Mouse (Mus musculus): ENCODE data around the gene Anapc15-ps. TPM values are rescaled to one million over a fixed set of nuclear protein-coding genes. Genes with fewer than 3 reads are reported as not detected.
"Not testable (repeated sequence)": the region's sequence is repeated elsewhere in the genome, so short reads cannot be mapped to it uniquely, and the experiment has no call there.

Anapc15-ps gene
- total and polyA plus RNA-seq, 2 experiments from 2014 or later = not detected

DNA sequence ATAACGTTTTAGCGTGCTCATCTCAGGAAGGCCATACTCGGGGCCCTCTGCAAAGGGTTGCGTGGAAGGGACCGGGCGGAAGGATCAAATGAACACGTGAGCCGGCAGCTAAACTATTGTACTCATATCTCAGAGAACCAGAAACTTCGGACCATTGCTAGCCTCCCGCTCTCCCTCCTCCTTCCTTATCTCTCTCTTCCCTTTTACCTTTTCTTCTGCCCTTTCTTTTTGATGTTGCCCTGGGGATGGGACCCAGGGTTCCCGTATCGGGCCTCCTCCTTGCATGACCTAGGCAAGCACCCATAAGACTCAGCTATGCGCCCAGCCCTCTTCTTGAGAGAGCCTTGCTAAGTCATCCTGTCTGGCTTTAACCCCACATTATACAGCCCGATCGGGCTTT is 38.5 kb downstream of the Anapc15-ps start:
- TF ChIP-seq CTCF (IDR thresholded peaks at IDR 0.05; ENCODE audit: low read depth) = no peak
- TF ChIP-seq EP300 (IDR thresholded peaks at IDR 0.05; ENCODE audit: low read depth) = no peak
- DNase-seq (ENCODE audit: low spot score) = no peak

GRCm38 (mm10) chr10:95634261-95634660 is 39.0 kb downstream of the Anapc15-ps start:
- Histone ChIP-seq H3K4me3 (ENCODE audit: low read depth, low read length) (no peak overlapping the region), H3K9me3 (replicated peaks; ENCODE audit: control insufficient read depth, low read length) (no peaks in the 10 kb centered on the region), H3K27me3 (ENCODE audit: control insufficient read depth, insufficient read depth, low read length) (no peaks in the 10 kb centered on the region), H3K27ac (ENCODE audit: low read depth) (no peak overlapping the region), H3K4me2 (ENCODE audit: low read depth, low read length) (no peak overlapping the region), H3K36me3 (replicated peaks; ENCODE audit: control insufficient read depth, insufficient read depth, low read length) (no peaks in the 10 kb centered on the region), H3K9ac (replicated peaks; ENCODE audit: low read depth, low read length) (no peak overlapping the region), H3K4me1 (ENCODE audit: control insufficient read depth, insufficient read depth) (peaks cover 6% of the 10 kb centered on the region; the same call in 1 of the 2 replicates)
- DNase-seq (ENCODE audit: low spot score) (no peak), ATAC-seq (ENCODE audit: insufficient read depth, low read depth) (no peak)
- 70% methylated on average over 9 of the region's 9 CpGs for WGBS
- TF ChIP-seq EP300 (IDR thresholded peaks at IDR 0.05; ENCODE audit: low read depth) (no peak), CTCF (IDR thresholded peaks at IDR 0.05; ENCODE audit: low read depth) (no peak)

More for the DNA sequence above, 38.5 kb downstream of the Anapc15-ps start:
- Histone ChIP-seq H3K27ac (ENCODE audit: low read depth) (no peak overlapping the region), H3K9me3 (replicated peaks; ENCODE audit: control insufficient read depth, low read length) (no peaks in the 10 kb centered on the region), H3K27me3 (ENCODE audit: control insufficient read depth, insufficient read depth, low read length) (no peaks in the 10 kb centered on the region), H3K4me3 (ENCODE audit: low read depth, low read length) (no peak overlapping the region), H3K9ac (replicated peaks; ENCODE audit: low read depth, low read length) (no peak overlapping the region), H3K4me1 (ENCODE audit: control insufficient read depth, insufficient read depth) (peaks cover 6% of the 10 kb centered on the region; the same call in 1 of the 2 replicates), H3K36me3 (replicated peaks; ENCODE audit: control insufficient read depth, insufficient read depth, low read length) (no peaks in the 10 kb centered on the region), H3K4me2 (ENCODE audit: low read depth, low read length) (no peak overlapping the region)
- 77% methylated on average over 15 of the region's 15 CpGs for WGBS
- no peak for ATAC-seq (ENCODE audit: insufficient read depth, low read depth)

GRCm38 (mm10) chr10:95631568-95631967 is 41.7 kb downstream of the Anapc15-ps start:
- ATAC-seq (ENCODE audit: insufficient read depth, low read depth) (no peak), DNase-seq (ENCODE audit: low spot score) (no peak)
- H3K36me3 ChIP-seq (replicated peaks; ENCODE audit: control insufficient read depth, insufficient read depth, low read length) = no peaks in the 10 kb centered on the region
- H3K4me2 ChIP-seq (ENCODE audit: low read depth, low read length) = no peak overlapping the region
- no peak overlapping the region for H3K9ac ChIP-seq (replicated peaks; ENCODE audit: low read depth, low read length)
- H3K4me1 ChIP-seq (ENCODE audit: control insufficient read depth, insufficient read depth) = peaks cover 6% of the 10 kb centered on the region; the same call in 1 of the 2 replicates
- 63% methylated on average over 2 of the region's 2 CpGs for WGBS
- no peak for TF ChIP-seq CTCF (IDR thresholded peaks at IDR 0.05; ENCODE audit: low read depth)
- TF ChIP-seq EP300 (IDR thresholded peaks at IDR 0.05; ENCODE audit: low read depth) = no peak
- H3K27ac ChIP-seq (ENCODE audit: low read depth) = no peak overlapping the region
- no peaks in the 10 kb centered on the region for H3K27me3 ChIP-seq (ENCODE audit: control insufficient read depth, insufficient read depth, low read length)
- H3K4me3 ChIP-seq (ENCODE audit: low read depth, low read length) = no peak overlapping the region
- no peaks in the 10 kb centered on the region for H3K9me3 ChIP-seq (replicated peaks; ENCODE audit: control insufficient read depth, low read length)

DNA sequence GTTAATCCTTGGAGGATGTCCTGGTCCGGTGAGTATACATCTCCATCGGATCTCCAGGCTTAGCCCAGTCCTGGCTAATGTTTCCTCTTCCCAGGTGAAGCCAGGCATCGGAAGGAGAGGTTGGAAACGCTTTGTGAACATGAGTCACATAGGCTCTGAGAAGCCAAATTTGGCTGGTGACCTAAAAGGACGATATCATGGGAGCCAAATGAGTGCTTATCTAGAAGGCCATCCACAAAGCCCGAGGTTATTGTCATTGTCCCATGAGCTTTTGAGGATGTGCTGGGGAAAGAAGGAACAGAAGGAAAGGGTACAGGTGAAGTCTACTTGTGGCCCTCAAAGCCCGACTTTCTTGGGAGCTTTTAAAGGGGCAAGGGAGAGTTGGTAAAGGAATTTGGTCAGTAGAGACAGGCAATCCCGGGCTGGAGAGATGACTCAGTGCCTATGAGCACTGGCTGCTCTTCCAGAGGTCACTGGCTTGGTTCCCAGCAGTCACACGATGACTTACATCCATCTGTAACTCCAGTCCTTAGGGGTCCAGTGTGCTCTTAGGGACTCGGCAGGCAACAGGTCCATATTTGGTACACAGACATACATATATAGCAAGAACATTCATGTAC is 42.4 kb downstream of the Anapc15-ps start:
- no peak for TF ChIP-seq CTCF (IDR thresholded peaks at IDR 0.05; ENCODE audit: low read depth)
- TF ChIP-seq EP300 (IDR thresholded peaks at IDR 0.05; ENCODE audit: low read depth) = no peak
- DNase-seq (ENCODE audit: low spot score) (no peak), ATAC-seq (ENCODE audit: insufficient read depth, low read depth) (no peak)
- Histone ChIP-seq H3K4me3 (ENCODE audit: low read depth, low read length) (no peak overlapping the region), H3K9ac (replicated peaks; ENCODE audit: low read depth, low read length) (no peak overlapping the region), H3K4me1 (ENCODE audit: control insufficient read depth, insufficient read depth) (peaks cover 6% of the 10 kb centered on the region; the same call in 1 of the 2 replicates), H3K36me3 (replicated peaks; ENCODE audit: control insufficient read depth, insufficient read depth, low read length) (no peaks in the 10 kb centered on the region), H3K4me2 (ENCODE audit: low read depth, low read length) (no peak overlapping the region), H3K27me3 (ENCODE audit: control insufficient read depth, insufficient read depth, low read length) (no peaks in the 10 kb centered on the region), H3K9me3 (replicated peaks; ENCODE audit: control insufficient read depth, low read length) (no peaks in the 10 kb centered on the region), H3K27ac (ENCODE audit: low read depth) (no peak overlapping the region)
- 55% methylated on average over 10 of the region's 10 CpGs for WGBS

- not testable (repeated sequence) for ATAC-seq (ENCODE audit: insufficient read depth, low read depth); H3K27ac ChIP-seq (ENCODE audit: low read depth)
- 88% methylated on average over 4 of the region's 4 CpGs for WGBS
These were observed 43.1 kb downstream of the Anapc15-ps start for GRCm38 (mm10) chr10:95630166-95630565.

GRCm38 (mm10) chr10:95628338-95628737 is 44.9 kb downstream of the Anapc15-ps start:
- H3K4me1 ChIP-seq (ENCODE audit: control insufficient read depth, insufficient read depth) = peaks cover 13% of the 10 kb centered on the region
- no peak overlapping the region for H3K4me3 ChIP-seq (ENCODE audit: low read depth, low read length)
- no peak overlapping the region for H3K4me2 ChIP-seq (ENCODE audit: low read depth, low read length)
- H3K27ac ChIP-seq (ENCODE audit: low read depth) = no peak overlapping the region
- TF ChIP-seq EP300 (IDR thresholded peaks at IDR 0.05; ENCODE audit: low read depth) = no peak
- no peak for TF ChIP-seq CTCF (IDR thresholded peaks at IDR 0.05; ENCODE audit: low read depth)
- no peak for DNase-seq (ENCODE audit: low spot score)
- H3K9ac ChIP-seq (replicated peaks; ENCODE audit: low read depth, low read length) = no peak overlapping the region
- H3K9me3 ChIP-seq (replicated peaks; ENCODE audit: control insufficient read depth, low read length) = no peaks in the 10 kb centered on the region
- 60% methylated on average over 2 of the region's 2 CpGs for WGBS
- no peak for ATAC-seq (ENCODE audit: insufficient read depth, low read depth)
- H3K27me3 ChIP-seq (ENCODE audit: control insufficient read depth, insufficient read depth, low read length) = no peaks in the 10 kb centered on the region
- H3K36me3 ChIP-seq (replicated peaks; ENCODE audit: control insufficient read depth, insufficient read depth, low read length) = no peaks in the 10 kb centered on the region

More at GRCm38 (mm10) chr10:95630166-95630565, 43.1 kb downstream of the Anapc15-ps start:
- not testable (repeated sequence) for H3K9ac ChIP-seq (replicated peaks; ENCODE audit: low read depth, low read length); H3K9me3 ChIP-seq (replicated peaks; ENCODE audit: control insufficient read depth, low read length); H3K36me3 ChIP-seq (replicated peaks; ENCODE audit: control insufficient read depth, insufficient read depth, low read length); H3K4me3 ChIP-seq (ENCODE audit: low read depth, low read length); DNase-seq (ENCODE audit: low spot score); H3K4me2 ChIP-seq (ENCODE audit: low read depth, low read length); H3K27me3 ChIP-seq (ENCODE audit: control insufficient read depth, insufficient read depth, low read length); H3K4me1 ChIP-seq (ENCODE audit: control insufficient read depth, insufficient read depth)

All from heart, postnatal 0 days (tissue).